Mouse (Mus musculus) kidney, postnatal 10 days (tissue): ENCODE measurements around the gene Inhba.

ENCODE experiments used
- DNase-seq: peaks from one replicate; pipeline ENCODE4 v3.0.0; 2021; ENCODE audit warnings: mixed read lengths

Inhba gene

DNA sequence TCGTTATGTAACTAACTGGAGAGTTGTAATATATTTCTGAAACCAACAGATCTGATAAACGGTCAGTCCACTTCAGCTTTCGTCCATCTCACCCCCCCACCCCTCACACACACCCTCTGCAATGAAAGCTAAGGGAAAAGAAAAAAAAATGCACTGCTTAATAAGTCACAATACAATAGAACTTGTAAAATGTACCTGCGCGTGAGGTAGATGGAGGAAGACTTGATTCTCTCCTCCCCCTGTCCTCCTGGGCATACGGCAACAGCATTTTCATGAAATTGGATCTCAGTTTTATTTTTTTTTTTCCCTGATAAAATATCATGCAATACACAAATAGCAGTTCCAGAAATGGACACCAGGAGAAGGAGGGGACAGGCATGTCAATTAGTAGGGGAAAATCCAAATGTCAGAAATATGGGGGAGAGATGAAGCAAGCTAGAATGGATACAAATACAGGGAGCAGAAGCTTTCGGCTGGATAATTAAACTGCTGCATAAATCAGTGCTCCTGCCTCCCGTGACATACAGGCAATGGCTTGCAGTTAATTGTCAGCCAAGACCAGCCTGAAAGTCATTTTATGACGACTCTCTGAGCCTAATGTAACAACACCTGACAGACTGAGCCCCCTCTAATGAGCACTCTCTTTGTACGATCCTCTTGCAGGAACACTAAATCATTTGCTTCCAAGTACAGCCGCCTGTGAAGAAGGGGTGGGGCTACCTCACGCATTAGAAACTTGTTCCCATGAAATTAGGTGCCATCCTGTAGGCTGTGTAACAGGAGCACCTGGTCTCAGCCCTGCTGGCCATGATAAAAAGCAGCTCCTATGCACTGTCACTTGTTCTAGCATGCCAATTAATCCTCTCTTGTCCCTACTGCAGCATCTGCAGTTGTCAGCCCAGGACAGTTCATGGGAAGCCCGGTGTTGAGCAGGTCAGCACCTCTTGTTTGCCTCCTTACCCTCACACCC, 11.7 kb downstream of the Inhba start:
- no peak for DNase-seq

DNA sequence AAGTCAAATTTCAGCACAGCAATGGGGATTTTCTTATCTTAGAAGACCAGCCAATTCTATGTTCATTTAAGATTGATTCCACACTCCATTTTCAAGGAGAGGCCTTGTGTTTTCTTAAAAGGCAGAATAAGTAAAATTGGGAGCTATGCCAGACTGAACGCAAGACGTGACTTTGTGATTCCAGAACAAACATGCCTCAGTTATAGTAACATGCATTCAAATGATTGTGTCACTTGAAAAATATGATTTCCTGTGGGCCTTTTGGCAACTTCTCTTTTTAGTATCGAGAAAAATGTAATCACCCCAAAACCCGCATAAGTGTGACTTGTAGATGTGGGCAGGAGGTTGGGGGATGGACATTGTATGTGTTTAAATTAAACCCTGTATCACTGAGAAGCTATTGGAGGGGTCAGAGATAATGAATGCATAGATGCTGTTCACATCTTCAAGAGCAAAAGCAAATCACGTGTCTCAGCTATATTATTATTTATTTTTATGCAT, 19.0 kb downstream of the Inhba start:
- no peak for DNase-seq

DNA sequence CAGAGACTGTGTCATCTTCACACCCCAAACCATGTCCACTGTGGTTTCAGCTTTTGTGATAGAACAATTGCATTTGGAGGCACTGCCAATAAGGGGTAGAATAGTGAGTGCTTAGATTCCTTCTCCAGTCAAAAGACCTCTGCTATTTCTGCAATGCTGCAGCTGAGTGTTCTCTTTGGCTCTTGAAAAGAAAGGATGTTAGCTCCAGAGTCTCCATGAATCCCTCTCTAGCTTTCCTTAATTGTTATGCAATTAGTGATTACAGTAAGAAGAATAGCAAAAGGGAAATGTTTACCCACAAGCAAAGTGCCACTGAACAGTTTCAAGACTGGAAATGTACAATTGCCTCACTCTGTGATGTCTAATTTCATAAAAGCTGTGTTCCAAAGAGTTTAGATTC, 20.8 kb downstream of the Inhba start:
- DNase-seq: no peak

DNA sequence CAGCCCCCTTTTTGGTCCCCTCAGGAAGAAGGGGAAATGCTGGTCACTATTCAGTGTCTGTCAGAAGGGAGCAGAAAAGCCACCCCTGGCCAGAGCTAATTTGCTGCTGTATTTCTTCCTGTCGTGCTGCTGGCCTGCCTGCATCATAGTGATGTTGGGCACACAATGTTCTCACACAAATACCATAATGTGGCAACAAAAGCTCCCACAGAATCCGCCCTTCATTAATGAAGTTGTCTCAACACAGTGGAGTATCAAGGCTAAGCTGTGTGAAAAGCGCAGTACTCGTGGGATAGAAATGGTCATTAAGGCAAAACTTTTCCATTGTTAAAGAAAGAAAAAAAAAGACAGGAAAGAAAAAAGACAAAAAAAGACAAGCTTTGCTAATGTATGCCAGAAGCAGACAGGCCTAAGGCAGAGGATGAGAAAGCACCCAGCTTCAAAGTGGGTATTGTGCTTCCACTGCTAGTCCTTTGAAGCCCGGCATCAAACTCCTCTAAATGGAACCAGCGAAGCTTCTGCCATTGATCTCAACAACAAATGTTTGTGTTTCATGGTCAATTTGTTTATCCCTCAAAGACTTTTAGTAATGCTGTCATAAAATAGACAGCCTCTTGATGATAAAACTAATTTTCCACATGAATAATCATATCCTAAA, 21.4 kb downstream of the Inhba start:
- no peak for DNase-seq

DNA sequence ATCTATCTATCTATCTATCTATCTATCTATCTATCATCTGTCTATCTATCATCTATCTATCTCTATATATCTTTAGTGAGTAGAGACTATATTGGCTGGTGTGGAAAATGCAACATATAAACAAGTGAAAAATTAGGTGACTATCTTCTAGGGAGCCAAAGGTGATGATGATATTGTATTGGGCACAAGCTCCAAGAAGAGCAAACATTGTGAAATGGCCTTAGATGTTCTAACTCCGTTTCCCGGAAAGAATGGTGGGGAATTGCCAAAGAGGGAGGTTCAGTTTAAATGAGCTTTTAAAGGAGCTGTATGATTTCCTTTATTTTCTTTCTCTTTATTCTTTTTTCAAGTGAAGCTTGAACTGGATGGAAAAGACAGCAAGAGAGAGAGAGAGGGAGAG, 57.4 kb downstream of the Inhba start:
- no peak for DNase-seq

DNA sequence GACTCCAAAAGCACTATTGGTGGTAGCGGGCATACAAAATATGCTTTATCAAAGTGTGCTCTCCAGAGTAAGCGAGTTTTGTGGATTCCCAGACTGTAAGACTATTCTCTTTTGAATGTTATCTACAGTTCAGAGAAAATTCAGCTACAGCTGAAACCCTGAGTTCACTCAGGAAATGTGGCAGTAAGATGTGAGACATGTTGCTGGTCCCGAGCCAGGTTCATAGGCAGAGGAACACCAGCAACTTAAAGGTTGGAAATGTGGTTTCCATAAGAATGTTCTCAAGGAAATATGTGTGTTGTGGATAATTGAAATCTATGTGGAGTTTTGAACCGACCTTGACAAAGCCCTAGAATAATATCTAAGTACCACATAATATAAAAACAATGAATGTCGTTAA, 65.6 kb downstream of the Inhba start:
- DNase-seq: no peak

DNA sequence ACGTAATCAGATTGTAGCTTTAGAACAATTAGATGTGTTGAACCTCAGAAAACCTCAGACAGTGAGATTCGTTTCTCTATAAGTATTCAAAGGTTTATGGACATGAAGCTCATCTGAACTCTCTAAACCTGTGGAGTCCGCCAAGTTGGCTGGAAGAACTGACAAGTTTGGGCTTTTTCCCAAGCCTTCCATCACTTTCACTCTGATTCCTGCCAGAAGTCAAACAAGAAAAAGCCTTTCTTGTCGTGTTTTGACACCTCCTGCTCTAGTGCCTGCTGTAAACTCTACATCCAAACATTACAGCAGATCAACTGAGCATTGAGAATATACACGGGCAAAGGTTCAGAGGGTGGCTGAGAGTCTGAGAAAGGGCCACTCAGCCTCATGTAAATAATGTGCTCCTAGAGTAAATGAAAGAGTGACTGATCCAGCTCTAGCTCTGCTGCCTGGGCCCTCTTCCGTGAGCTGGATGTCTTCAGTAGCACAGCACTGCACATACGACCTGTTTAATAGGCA, 66.6 kb downstream of the Inhba start:
- DNase-seq: no peak

DNA sequence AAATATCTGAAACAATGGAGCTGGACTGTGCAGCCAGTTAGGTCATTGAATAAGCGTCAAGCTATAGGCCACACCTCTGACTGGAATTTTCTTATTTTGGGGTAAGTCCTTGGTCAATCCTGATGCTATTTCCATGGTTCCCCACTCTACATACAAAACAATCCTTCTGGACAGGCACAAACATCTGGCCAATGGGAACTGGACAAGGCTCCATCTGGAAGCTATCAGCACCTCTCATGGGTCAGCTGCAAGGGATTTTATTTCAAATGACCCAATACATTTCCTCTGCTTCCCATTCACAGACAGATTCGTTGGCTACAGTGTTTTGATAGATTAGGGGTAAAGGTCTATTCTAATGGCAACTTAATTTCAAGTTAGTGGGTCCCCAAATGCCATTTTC, 68.6 kb downstream of the Inhba start:
- no peak for DNase-seq
